Mouse (Mus musculus) midbrain, embryonic 14.5 days (tissue): ENCODE data around the gene Brd3. TPM values are rescaled to one million over a fixed set of nuclear protein-coding genes. Genes with fewer than 3 reads are reported as not detected.

ENCODE experiments used
- ATAC-seq: fragments of 200-750 bp; cut with Nextera tagmentation; 2 replicates; pipeline ENCODE4 v1.8.0; 2017; ENCODE audit warnings: moderate number of reproducible peaks, moderate library complexity; ENCODE audit not compliant: low FRiP score, low TSS enrichment
- DNase-seq: peaks from one replicate; pipeline ENCODE4 v3.0.0-alpha.2; 2015
- H3K27ac ChIP-seq: fragments of 300-500 bp; sonication (generic); replicated peaks from 2 replicates; pipeline ENCODE4 v1.5.1; 2014; ENCODE audit warnings: mild to moderate bottlenecking, low read depth, low read length, moderate library complexity
- H3K27me3 ChIP-seq: fragments of 300-500 bp; sonication (generic); 2 replicates; pipeline ENCODE4 v1.6.1; 2014; ENCODE audit warnings: low read length, control low read depth, mixed read lengths; ENCODE audit not compliant: control insufficient read depth, insufficient read depth
- H3K36me3 ChIP-seq: fragments of 300-500 bp; sonication (generic); 2 replicates; pipeline ENCODE4 v1.6.1; 2014; ENCODE audit warnings: low read length, control low read depth; ENCODE audit not compliant: control insufficient read depth, insufficient read depth
- H3K4me1 ChIP-seq: fragments of 300-500 bp; sonication (generic); 2 replicates; pipeline ENCODE4 v1.6.1; 2014; ENCODE audit warnings: mild to moderate bottlenecking, antibody characterized with exemption, low read length, control low read depth; ENCODE audit not compliant: control insufficient read depth, insufficient read depth
- H3K4me2 ChIP-seq: fragments of 300-500 bp; sonication (generic); 2 replicates; pipeline ENCODE4 v1.6.1; 2014; ENCODE audit warnings: mild to moderate bottlenecking, low read length, moderate library complexity
- H3K4me3 ChIP-seq: fragments of 300-500 bp; sonication (generic); replicated peaks from 2 replicates; pipeline ENCODE4 v1.5.1; 2014; ENCODE audit warnings: low read depth, low read length
- H3K9ac ChIP-seq: fragments of 300-500 bp; sonication (generic); replicated peaks from 2 replicates; pipeline ENCODE4 v1.6.1; 2014; ENCODE audit warnings: mild to moderate bottlenecking, low read length, moderate library complexity
- H3K9me3 ChIP-seq: fragments of 300-500 bp; sonication (generic); 2 replicates; pipeline ENCODE4 v1.6.1; 2016; ENCODE audit warnings: low read length, control low read depth, mixed read lengths; ENCODE audit not compliant: control insufficient read depth
- WGBS: fragments of 180-500 bp; shearing (Covaris S2); extraction: QIAGEN DNeasy Blood & Tissue Kit; methylation state at CpG from one replicate; pipeline ENCODE4 v1.1.7; 2014; 5-methylcytosine and 5-hydroxymethylcytosine counted together
- polyA plus RNA-seq: library from polyadenylated mRNA; unstranded; fragments of >200 nt; fragmentation: Nextera tagmentation; extraction: Ambion mirVana; gene quantifications from 2 replicates; pipeline ENCODE4 v1.2.1, GENCODE M21; 2014

Gene Brd3
- polyA plus RNA-seq, 1 experiment from 2014 or later: 174 TPM

GRCm38 (mm10) chr2:27418577-27419070 is 88.8 kb downstream of the Brd3 start:
- WGBS: 63% methylated on average over 6 of the region's 6 CpGs
- Histone ChIP-seq H3K27me3 (no peaks in the 10 kb centered on the region), H3K4me3 (no peak overlapping the region), H3K4me1 (peaks cover 58% of the 10 kb centered on the region), H3K9ac (no peak overlapping the region), H3K27ac (no peak overlapping the region), H3K36me3 (no peaks in the 10 kb centered on the region), H3K9me3 (no peaks in the 10 kb centered on the region), H3K4me2 (no peak overlapping the region)
- ATAC-seq (no peak), DNase-seq (no peak)

- DNase-seq (no peak), ATAC-seq (no peak)
- H3K36me3 ChIP-seq: no peaks in the 10 kb centered on the region
- no peak overlapping the region for H3K9ac ChIP-seq
- H3K27me3 ChIP-seq: no peaks in the 10 kb centered on the region
- WGBS: 55% methylated on average over 5 of the region's 5 CpGs
- no peaks in the 10 kb centered on the region for H3K9me3 ChIP-seq
- H3K4me3 ChIP-seq: no peak overlapping the region
- H3K4me1 ChIP-seq: peaks cover 59% of the 10 kb centered on the region
- no peak overlapping the region for H3K4me2 ChIP-seq
- no peak overlapping the region for H3K27ac ChIP-seq
These were observed 89.8 kb downstream of the Brd3 start for GRCm38 (mm10) chr2:27417648-27418153.

DNA sequence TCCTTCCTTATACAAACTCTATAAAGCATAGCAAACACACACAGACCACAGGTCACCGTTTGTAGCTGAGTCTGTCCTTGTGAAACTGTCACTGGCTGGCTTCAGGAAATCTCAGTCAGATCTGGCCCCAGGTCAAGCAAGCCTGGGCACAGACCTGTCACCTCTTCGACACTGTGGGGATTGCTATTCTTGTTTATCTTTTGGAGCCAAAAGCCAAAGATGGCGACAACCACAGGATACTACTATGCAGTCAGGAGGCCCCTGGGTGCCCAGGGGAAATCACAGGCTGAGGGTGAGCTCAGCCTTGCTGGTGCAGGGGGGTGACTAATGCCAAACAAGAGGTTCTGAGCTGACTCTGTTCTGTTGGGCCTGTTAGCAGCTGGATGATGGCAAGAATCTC is 91.0 kb downstream of the Brd3 start:
- WGBS: 52% methylated on average over 3 of the region's 3 CpGs

DNA sequence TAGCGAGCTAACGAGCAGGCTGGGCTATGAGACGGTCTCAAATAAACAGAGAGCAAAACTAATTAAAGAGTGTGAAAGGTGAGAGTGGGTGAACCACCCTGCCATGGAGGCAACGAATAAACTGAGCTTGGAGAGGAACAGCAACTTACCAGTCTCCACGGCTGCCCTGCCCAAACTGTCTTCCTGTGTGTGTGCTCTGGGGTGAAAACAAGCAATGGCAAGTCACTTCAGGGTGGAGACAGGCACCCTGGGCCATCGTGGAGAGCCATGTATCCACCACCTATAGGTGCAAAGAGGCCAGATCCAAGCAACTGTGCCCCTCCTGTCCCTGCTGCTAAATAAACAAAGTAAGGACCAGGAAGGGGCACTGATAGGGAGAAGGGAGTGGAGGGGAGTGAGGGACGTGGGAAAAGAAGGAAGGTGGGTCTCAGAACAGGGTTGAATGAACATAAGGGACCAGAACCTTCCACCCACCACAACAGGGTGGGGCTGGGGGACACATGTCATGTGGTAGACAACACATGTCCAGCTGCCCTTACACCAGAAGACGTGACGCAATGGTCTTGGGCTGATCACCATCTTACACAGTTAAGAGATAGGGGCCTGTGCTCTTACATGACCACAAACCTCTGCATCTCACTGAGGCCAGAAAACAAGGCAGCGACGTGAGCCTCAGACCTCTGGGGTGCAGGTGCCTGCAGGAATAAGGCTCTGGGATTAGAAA is 92.2 kb downstream of the Brd3 start:
- H3K9me3 ChIP-seq: no peaks in the 10 kb centered on the region
- peaks cover 62% of the 10 kb centered on the region for H3K4me1 ChIP-seq
- no peak overlapping the region for H3K4me3 ChIP-seq
- H3K4me2 ChIP-seq: 0 out of 2 replicates have a peak overlapping the region, but pooled peaks have one; percentile 24
- no peak for DNase-seq
- no peaks in the 10 kb centered on the region for H3K27me3 ChIP-seq
- no peak overlapping the region for H3K9ac ChIP-seq
- H3K27ac ChIP-seq: peak overlapping the region; percentile 77
- H3K36me3 ChIP-seq: no peaks in the 10 kb centered on the region
- no peak for ATAC-seq
- WGBS: 75% methylated on average over 11 of the region's 11 CpGs

More for the DNA sequence above, 91.0 kb downstream of the Brd3 start:
- peaks cover 63% of the 10 kb centered on the region for H3K4me1 ChIP-seq
- DNase-seq (no peak), ATAC-seq (no peak)
- 0 out of 2 replicates have a peak overlapping the region, but pooled peaks have one; percentile 32 for H3K27ac ChIP-seq
- no peaks in the 10 kb centered on the region for H3K36me3 ChIP-seq
- no peak overlapping the region for H3K4me3 ChIP-seq
- H3K27me3 ChIP-seq: no peaks in the 10 kb centered on the region
- no peak overlapping the region for H3K9ac ChIP-seq
- no peaks in the 10 kb centered on the region for H3K9me3 ChIP-seq
- H3K4me2 ChIP-seq: no peak overlapping the region

DNA sequence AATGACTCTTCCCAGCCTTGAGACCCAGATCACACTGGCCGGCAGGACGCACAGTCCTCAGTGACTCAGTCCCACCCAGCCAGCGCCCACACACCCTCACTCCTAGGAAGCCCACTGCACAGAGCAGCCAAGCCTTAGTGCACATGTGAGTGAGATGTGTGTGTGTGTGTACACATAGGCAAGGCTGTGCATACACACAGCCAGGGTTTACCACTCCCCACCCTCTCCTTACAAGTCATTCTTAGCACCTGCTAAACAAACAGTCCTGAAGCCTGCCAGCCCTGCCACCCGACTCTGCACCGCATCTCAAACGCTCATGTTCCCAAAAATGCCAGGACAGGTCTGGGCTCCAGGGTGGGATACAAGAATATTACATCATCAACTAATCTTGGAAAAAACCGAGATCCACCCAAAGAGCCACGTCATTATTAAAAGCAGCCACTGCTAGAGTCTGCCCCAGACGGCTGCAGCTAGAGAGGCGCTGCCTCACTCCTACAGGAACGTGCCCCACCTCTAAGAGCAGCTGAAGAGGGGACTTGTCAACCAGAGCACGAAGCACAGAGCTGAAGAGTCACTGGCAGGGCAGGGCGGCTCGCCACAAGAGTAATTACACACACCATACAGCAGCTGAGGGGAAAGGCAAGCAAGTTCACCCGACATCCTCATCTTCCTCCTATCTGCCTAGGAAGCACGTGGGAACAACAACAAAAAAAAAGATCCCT is 93.4 kb downstream of the Brd3 start:
- H3K27me3 ChIP-seq: no peaks in the 10 kb centered on the region
- no peaks in the 10 kb centered on the region for H3K9me3 ChIP-seq
- 7% methylated on average over 16 of the region's 16 CpGs for WGBS
- peak overlapping the region; percentile 24 for H3K4me2 ChIP-seq
- H3K9ac ChIP-seq: peak overlapping the region; percentile 20
- ATAC-seq (peak; percentile 67), DNase-seq (peak; percentile 73)
- peaks cover 62% of the 10 kb centered on the region for H3K4me1 ChIP-seq
- H3K27ac ChIP-seq: peak overlapping the region; percentile 77
- no peak overlapping the region for H3K4me3 ChIP-seq
- H3K36me3 ChIP-seq: no peaks in the 10 kb centered on the region

- no peak overlapping the region for H3K4me3 ChIP-seq
- H3K27me3 ChIP-seq: no peaks in the 10 kb centered on the region
- no peaks in the 10 kb centered on the region for H3K36me3 ChIP-seq
- ATAC-seq (no peak), DNase-seq (peak; percentile 37)
- 0 out of 2 replicates have a peak overlapping the region, but pooled peaks have one; percentile 20 for H3K9ac ChIP-seq
- no peaks in the 10 kb centered on the region for H3K9me3 ChIP-seq
- WGBS: 7% methylated on average over 2 of the region's 2 CpGs
- H3K4me2 ChIP-seq: peak overlapping the region; percentile 24
- H3K27ac ChIP-seq: peak overlapping the region; percentile 77
- peaks cover 61% of the 10 kb centered on the region for H3K4me1 ChIP-seq
These were observed 93.9 kb downstream of the Brd3 start for GRCm38 (mm10) chr2:27413582-27413935.

DNA sequence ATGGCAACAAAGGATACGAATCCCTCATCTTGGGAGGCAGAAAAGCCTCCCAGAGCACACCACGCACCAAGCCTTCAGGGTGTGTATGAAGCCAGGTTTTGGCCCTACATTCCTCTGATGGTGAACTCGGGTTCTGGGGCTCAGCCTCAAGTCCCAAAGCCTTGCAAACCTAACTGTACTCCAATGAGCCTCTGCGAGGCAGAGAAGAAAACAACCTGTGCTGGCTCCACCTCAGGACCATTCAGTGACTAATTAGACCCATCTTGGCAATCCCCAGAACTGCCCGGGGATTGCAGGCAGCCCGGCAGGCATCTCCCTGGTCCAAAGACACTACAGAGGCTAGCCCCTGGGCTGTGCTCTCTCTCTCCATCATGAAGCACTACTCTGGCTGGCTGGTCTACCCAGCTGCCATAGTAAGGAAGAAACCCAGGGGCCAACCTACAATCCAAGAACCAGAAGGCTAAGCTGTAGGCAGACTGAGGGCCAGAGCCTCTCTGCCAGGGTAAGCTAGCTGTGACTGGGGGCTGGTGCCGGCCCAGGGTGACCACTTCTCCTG is 95.1 kb downstream of the Brd3 start:
- no peaks in the 10 kb centered on the region for H3K27me3 ChIP-seq
- H3K4me2 ChIP-seq: 0 out of 2 replicates have a peak overlapping the region, but pooled peaks have one; percentile 11
- H3K4me1 ChIP-seq: peaks cover 55% of the 10 kb centered on the region
- no peaks in the 10 kb centered on the region for H3K9me3 ChIP-seq
- no peak for DNase-seq
- H3K4me3 ChIP-seq: no peak overlapping the region
- no peak overlapping the region for H3K9ac ChIP-seq
- no peak for ATAC-seq
- 11% methylated on average over 7 of the region's 7 CpGs for WGBS
- H3K36me3 ChIP-seq: no peaks in the 10 kb centered on the region
- H3K27ac ChIP-seq: peak overlapping the region; percentile 70

DNA sequence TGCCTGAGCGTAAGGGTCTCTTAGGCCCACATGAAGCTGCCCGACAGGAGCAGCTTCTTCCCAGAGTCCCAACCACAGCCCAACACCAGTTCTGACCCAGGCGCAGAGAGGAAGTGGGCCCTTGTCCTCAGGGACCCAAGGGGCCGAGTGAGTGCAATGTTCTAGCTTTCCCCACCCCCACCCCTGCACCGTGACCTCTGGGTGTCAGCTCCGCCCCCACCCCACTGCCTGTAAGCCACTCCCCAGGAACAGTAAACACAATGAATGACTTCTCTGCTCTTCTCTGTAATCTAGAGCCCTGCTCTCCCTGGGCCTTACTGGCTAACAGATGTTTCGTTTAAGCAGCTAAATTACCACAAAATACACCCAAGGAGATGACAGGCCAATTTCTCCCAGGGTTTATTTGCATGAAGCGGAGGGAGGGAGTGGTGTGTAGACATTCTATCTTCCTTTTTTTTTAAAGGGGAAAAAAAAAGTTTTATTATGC is 95.7 kb downstream of the Brd3 start:
- no peak overlapping the region for H3K4me3 ChIP-seq
- H3K9me3 ChIP-seq: no peaks in the 10 kb centered on the region
- no peaks in the 10 kb centered on the region for H3K27me3 ChIP-seq
- no peaks in the 10 kb centered on the region for H3K36me3 ChIP-seq
- peak overlapping the region; percentile 70 for H3K27ac ChIP-seq
- H3K4me2 ChIP-seq: no peak overlapping the region
- 0 out of 2 replicates have a peak overlapping the region, but pooled peaks have one; percentile 2 for H3K9ac ChIP-seq
- peaks cover 55% of the 10 kb centered on the region for H3K4me1 ChIP-seq
- DNase-seq (peak; percentile 50), ATAC-seq (no peak)
- 19% methylated on average over 8 of the region's 8 CpGs for WGBS
